Mouse (Mus musculus): ENCODE results near the gene Teddm2.
"Not testable (repeated sequence)": the region's sequence is repeated elsewhere in the genome, so short reads cannot be mapped to it uniquely, and the experiment has no call there.

The Teddm2 gene

GRCm38 (mm10) chr1:153903006-153903405 lies 3.0 kb upstream of the Teddm2 start:
- DNase-seq (ENCODE audit: low spot score): no peak

- DNase-seq (ENCODE audit: low spot score): peak; percentile 92
Measured at GRCm38 (mm10) chr1:153900860-153901730, 1.1 kb upstream of the Teddm2 start.

- no peak for DNase-seq (ENCODE audit: low spot score)
Measured at GRCm38 (mm10) chr1:153900381-153900780, 353 bp upstream of the Teddm2 start.

GRCm38 (mm10) chr1:153898989-153899730 lies 868 bp downstream of the Teddm2 start:
- DNase-seq (ENCODE audit: low spot score): no peak

GRCm38 (mm10) chr1:153897196-153897595 lies 2.8 kb downstream of the Teddm2 start:
- no peak for DNase-seq (ENCODE audit: low spot score)

GRCm38 (mm10) chr1:153894979-153895378 lies 5.0 kb downstream of the Teddm2 start:
- peak; percentile 80 for DNase-seq (ENCODE audit: low spot score)

- no peak for DNase-seq (ENCODE audit: low spot score)
Measured at GRCm38 (mm10) chr1:153894201-153894893, 5.7 kb downstream of the Teddm2 start.

- DNase-seq (ENCODE audit: low spot score): no peak
Measured at GRCm38 (mm10) chr1:153893746-153894145, 6.3 kb downstream of the Teddm2 start.

- no peak for DNase-seq (ENCODE audit: low spot score)
Measured at GRCm38 (mm10) chr1:153891442-153891841, 8.6 kb downstream of the Teddm2 start, which contains the start of gene Teddm1a. Gene Teddm1a, plus strand, starts transcription at chr1:153891742.

GRCm38 (mm10) chr1:153890121-153890520 lies 9.9 kb downstream of the Teddm2 start:
- DNase-seq (ENCODE audit: low spot score): no peak

- no peak for DNase-seq (ENCODE audit: low spot score)
Measured at GRCm38 (mm10) chr1:153886024-153886633, 13.9 kb downstream of the Teddm2 start.

- not testable (repeated sequence) for DNase-seq (ENCODE audit: low spot score)
Measured at GRCm38 (mm10) chr1:153880391-153880790, 19.6 kb downstream of the Teddm2 start.

- no peak for DNase-seq (ENCODE audit: low spot score)
Measured at GRCm38 (mm10) chr1:153874045-153874444, 26.0 kb downstream of the Teddm2 start, which contains the start of gene Teddm1b. Gene Teddm1b, plus strand, starts transcription at chr1:153874345.

- DNase-seq (ENCODE audit: low spot score): no peak
Measured at GRCm38 (mm10) chr1:153855946-153856345, 44.1 kb downstream of the Teddm2 start.

GRCm38 (mm10) chr1:153852696-153853095 lies 47.3 kb downstream of the Teddm2 start:
- not testable (repeated sequence) for DNase-seq (ENCODE audit: low spot score)

GRCm38 (mm10) chr1:153846867-153847266 lies 53.2 kb downstream of the Teddm2 start:
- no peak for DNase-seq (ENCODE audit: low spot score)

GRCm38 (mm10) chr1:153846420-153846819 lies 53.6 kb downstream of the Teddm2 start:
- DNase-seq (ENCODE audit: low spot score): no peak

GRCm38 (mm10) chr1:153844042-153844441 lies 56.0 kb downstream of the Teddm2 start, which contains the start of gene Rgsl1:
Gene Rgsl1, minus strand, starts transcription at chr1:153844142.
- no peak for DNase-seq (ENCODE audit: low spot score)

- no peak for DNase-seq (ENCODE audit: low spot score)
Measured at GRCm38 (mm10) chr1:153842121-153842740, 57.8 kb downstream of the Teddm2 start.

- DNase-seq (ENCODE audit: low spot score): no peak
Measured at GRCm38 (mm10) chr1:153836036-153836435, 64.0 kb downstream of the Teddm2 start.

- DNase-seq (ENCODE audit: low spot score): no peak
Measured at GRCm38 (mm10) chr1:153830746-153831145, 69.3 kb downstream of the Teddm2 start.
